Mouse (Mus musculus): ENCODE results near the gene Cd200. TPM values are rescaled to one million over a fixed set of nuclear protein-coding genes. Genes with fewer than 3 reads are reported as not detected.

Cd200 gene
- polyA plus RNA-seq (2017; shearing (Covaris generic)) = 100 to 1,000 TPM; 103 to 117 TPM

GRCm38 (mm10) chr16:45408425-45409063 is at the start of gene Cd200:
Gene Cd200, minus strand, starts transcription at chr16:45409053.

Other genes with a start within 250 kb of the Cd200 start
- 10 to 100 TPM; 61.5 to 68.1 TPM for gene Btla, start 184.7 kb downstream of the Cd200 start, polyA plus RNA-seq (2017; shearing (Covaris generic))
- gene Gm609, start 83.9 kb upstream of the Cd200 start, polyA plus RNA-seq (2017; shearing (Covaris generic)) = 1 to 10 TPM in 1 of 2 experiments, under 1 TPM in 1; 0.17 to 2.7 TPM
- gene Gm17783, start 123.0 kb upstream of the Cd200 start, polyA plus RNA-seq (2017; shearing (Covaris generic)) = under 1 TPM in 1 of 2 experiments, not detected in 1; 0.26 TPM
- under 1 TPM; 0.05 to 0.16 TPM for gene Slc9c1, start 126.3 kb upstream of the Cd200 start, polyA plus RNA-seq (2017; shearing (Covaris generic))
- 1 to 10 TPM in 1 of 2 experiments, not detected in 1; 1.5 TPM for gene Gcsam, start 201.3 kb upstream of the Cd200 start, polyA plus RNA-seq (2017; shearing (Covaris generic))
- gene BC016579, start 245.0 kb upstream of the Cd200 start, polyA plus RNA-seq (2017; shearing (Covaris generic)) = under 1 TPM in 1 of 2 experiments, not detected in 1; 0.10 TPM

All from inflammation-experienced regulatory T-cells (primary cell).